Mouse (Mus musculus) CH12F3 (cell line): ENCODE measurements around the gene Nbas.

Experiments
- in situ Hi-C: fragments of 300-500 bp; cut with MboI; formaldehyde crosslinking; loops from 2 replicates; pipeline ENCODE4 v1.14.3; 2020; ENCODE audit warnings: low sequenced_read_pairs

The Nbas gene

DNA sequence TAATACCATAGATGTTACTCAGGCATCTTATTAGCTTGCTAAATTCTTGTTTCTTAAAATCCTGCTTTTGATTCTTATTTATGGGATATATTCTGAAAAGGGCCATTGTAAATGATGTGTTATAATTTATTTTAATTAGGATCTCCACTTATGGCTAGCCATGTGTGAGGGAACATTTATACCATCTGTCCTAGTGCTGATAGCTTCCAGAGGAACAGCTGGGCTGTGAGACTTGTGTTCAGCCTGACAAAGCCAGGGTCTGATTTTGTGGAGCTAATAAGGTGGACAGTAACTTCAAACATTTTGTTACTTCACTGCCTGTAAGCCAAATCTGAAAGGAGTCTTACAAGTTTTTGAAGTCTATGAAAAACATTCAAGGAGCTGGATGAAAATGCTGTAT lies 113.1 kb downstream of the Nbas start:
- in situ Hi-C loops, result no loop called here

DNA sequence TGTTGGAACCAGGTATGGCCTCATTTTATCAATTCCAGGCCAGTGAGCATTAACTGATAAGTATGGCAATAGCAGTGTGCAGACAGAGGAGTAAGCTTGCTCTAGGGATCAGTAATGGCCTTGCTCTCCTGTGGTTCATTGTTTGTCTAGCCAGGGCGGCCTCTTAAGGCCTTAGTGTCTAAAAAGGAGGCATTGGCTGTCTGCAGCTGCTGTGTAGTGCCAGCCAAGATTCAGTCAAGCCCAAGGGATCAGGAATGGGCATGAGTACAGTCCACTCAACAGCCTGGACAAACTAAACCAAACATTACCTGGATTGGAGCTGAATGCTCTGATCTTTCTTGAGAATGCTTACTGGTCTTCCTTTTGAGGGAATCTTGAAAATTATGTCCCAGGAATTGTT lies 120.7 kb downstream of the Nbas start:
- in situ Hi-C loops, result no loop called here

DNA sequence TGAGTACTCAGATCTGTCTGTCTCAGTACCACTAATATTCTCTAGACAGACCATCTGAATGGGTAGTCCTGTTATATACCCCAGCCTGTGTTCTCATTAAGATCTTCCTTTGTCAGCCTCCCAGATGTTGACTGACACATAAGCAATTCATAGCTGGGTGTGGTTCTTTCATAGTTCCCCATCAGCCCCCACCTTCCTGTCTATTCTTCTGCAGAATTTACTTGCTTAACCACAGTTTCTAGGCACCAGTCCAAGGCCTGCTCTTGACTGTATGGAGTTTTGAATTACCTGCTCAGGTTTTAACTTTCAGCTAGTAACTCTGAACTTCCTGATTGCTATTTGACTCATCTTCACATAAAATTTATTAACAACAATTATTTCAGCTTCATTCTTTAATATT lies 141.3 kb downstream of the Nbas start:
- in situ Hi-C loops, result no loop called here

GRCm38 (mm10) chr12:13418651-13419050 lies 149.7 kb downstream of the Nbas start:
- in situ Hi-C loops, result no loop called here

- in situ Hi-C loops, result no loop called here
These were observed 161.3 kb downstream of the Nbas start for GRCm38 (mm10) chr12:13430219-13430618.

DNA sequence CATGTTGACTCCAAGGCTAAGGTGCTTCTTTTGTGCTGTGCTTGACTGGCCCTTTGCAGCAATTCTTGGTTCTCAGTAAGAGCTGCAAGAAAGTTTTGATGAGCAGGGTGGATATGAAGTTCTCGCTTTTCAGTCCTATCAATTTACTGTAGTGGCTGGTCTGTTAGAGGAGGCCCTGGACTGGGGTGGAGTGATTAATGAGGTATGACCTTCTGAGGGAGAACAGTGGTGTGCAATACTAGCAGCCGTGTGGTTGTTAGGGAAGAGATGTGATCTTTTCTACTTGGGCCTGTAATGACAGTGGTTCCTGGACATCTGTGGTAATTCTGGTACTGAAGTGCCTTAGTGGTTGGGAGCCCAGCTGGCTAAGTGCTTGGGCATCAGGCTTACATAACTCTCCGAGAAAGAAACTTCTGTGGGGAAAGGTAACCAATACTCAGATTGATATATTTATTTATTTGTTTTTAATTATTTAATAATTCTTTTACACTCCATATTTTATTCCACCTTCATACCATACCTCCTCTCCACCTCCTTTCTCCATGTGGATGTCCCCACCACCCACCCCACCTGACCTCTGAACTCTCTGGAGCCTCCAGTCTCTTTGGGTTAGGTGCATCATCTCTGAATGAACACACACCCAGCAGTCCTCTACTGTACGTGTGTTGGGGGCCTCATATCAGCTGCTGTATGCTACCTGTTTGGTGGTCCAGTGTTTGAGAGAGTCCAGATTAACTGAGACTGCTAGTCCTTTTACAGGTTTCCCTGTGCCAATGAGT lies 175.9 kb downstream of the Nbas start:
- in situ Hi-C loops, result no loop called here

GRCm38 (mm10) chr12:13445486-13446065 lies 176.6 kb downstream of the Nbas start:
- in situ Hi-C loops, result no loop called here

DNA sequence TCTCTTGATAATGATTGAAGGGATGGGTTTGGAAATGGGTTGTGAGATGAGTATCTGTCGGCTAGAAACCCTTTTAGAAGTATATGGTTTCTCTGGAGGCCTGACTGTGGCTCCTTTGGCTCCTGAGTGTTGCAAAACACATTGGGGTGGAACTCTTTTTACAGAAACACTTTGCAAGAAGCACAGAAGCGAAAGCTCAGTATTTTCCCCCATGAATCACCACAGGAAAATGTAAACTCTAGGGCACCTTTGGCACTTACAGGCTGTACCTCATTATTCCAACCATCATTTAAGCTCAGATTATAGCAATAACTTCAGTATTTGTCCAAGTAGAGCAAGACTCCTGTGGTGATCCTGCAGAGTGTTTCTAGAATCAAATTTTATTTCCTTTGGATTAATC lies 180.0 kb downstream of the Nbas start:
- in situ Hi-C loops, result no loop called here

DNA sequence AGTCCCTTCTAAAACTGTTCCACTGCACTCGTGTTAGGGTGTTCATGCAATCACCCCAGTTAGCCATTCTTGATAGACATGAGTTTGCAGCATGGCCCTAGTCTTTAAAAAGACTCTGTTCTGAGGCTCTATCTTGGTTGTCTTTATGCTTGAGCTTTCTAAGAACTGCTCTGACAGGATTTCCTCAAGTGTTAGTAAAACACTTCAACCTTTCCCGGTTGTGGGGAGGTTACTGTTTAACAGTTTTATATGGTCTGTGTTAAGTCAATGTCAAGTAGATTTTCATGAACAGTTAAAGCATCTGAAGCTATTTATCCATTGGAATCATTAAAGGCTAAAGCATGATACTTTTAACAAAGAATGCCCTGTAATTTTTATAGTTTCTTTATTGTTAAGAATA lies 183.1 kb downstream of the Nbas start:
- in situ Hi-C loops, result no loop called here

- in situ Hi-C loops, result no loop called here
These were observed 191.4 kb downstream of the Nbas start for GRCm38 (mm10) chr12:13460223-13460853.

DNA sequence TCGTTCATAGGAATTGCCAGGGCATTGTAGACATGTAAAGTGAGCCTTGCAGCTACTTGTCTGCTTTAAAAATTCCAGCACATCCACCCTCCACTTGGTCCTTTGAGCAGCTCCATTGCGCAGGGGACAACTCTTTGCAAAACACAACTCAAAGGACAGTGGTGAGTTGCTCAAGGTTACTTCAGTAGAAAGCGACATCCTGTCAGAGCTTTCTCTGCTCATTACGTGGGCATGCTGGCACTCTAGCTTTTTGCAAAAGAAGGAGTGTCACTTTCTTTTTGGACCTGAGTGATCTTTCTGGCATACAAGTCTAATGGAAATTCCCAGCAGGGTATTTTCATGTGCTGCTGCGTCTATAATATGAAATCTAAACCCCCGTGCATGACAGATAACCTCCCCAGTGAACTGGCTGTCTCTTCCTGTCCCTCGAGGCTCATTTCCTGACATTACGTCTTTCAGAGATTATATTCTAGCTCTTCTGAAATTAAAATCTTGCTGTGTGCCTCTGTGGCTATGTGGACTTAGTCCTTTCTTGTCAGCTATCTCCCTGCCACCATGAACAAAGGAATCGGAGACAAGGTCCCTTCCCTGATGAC lies 192.7 kb downstream of the Nbas start:
- in situ Hi-C loops, result no loop called here

DNA sequence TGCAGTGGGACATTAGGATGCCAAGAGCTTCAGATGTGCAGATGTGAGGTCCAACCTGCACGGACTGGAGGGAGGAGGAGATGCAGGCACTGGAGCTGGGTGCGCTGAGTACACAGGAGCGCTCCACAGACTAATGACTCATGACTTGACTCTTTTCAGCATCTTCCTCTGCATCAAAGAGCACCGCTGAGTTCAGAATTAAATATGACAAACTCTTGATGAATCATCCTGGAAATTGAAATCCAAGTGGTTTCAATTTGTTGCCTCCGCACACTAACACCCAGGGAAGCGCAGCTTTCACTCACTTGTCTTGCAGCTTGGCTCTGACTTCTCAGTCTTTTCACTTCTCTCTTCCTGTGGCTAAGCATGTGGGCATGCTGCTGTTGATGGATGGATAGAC lies 193.5 kb downstream of the Nbas start:
- in situ Hi-C loops, result no loop called here

DNA sequence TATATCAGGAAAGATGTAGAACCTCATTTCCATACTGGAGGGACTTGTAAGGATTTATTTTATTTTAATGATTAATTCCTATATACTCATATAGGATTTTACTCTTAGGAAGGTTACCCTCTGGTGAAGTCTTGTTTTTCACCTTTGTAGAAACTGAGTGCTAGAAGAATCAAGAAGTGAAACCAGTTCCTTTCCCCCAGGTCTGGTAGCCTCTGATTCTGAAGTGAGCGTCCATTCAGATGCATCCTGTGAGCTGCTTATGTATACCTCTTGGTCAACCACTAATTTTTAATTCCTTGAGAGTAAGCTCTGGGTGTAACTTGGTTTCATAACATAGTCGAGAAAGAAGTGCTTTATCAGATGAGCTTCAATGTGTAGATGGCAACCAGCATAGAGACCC lies 196.6 kb downstream of the Nbas start:
- in situ Hi-C loops, result no loop called here

DNA sequence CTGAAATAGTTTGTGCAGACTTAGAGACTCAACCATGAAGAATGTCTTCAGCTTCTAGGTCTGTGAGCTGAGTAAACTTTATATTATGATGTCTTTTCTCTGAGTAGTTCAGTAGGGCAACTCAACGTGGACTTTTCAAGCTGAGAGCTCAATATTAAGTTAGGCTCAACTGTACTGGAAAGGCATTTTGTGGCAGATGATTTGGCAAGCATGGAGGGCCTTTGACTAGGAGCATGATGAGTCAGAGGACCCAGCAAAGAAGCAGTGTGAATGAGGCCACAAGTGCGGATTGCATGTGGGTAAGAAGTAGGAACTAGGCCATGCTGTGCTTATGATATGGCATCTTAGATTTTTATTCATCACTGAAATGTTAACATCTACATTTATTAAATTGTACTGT lies 205.9 kb downstream of the Nbas start:
- in situ Hi-C loops, result no loop called here

- in situ Hi-C loops, result no loop called here
These were observed 210.2 kb downstream of the Nbas start for GRCm38 (mm10) chr12:13479163-13479562.

DNA sequence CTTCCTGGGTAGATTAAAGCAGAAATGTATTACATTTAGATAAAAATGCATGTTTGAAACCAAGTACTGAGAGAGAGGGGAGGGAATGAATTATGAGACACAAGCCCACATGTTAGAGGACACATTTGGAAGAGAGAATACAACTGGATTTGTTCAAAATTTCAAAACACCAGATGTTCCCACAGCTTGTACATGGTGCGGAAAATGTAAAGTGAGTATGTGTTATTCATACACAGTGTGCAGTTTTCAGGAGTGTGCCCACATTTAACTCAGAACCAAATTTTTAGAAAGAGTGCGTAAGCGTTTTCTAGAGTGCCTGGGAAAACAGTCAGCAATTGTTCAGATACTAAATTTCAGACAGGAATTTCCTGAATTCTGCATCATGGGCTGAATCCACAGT lies 217.3 kb downstream of the Nbas start:
- in situ Hi-C loops, result no loop called here

DNA sequence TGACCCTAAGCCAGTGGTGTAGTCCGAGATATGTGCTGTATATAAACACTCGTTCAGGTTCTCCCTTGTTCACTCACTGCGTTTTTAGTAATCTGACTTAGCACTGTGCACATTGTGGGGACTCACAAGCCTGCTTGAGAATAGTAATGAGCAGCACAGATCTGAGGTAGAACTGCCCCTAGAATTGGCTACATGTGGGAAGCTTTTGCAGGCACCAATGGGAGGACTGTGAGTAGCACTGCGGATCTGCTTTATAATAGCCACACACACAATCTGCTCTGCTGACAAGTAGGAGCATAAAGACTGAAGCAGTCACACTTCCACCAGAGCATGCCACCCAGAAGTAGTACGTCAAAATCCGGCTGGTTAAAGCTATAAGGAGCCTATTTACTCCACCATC lies 228.3 kb downstream of the Nbas start:
- in situ Hi-C loops, result no loop called here

DNA sequence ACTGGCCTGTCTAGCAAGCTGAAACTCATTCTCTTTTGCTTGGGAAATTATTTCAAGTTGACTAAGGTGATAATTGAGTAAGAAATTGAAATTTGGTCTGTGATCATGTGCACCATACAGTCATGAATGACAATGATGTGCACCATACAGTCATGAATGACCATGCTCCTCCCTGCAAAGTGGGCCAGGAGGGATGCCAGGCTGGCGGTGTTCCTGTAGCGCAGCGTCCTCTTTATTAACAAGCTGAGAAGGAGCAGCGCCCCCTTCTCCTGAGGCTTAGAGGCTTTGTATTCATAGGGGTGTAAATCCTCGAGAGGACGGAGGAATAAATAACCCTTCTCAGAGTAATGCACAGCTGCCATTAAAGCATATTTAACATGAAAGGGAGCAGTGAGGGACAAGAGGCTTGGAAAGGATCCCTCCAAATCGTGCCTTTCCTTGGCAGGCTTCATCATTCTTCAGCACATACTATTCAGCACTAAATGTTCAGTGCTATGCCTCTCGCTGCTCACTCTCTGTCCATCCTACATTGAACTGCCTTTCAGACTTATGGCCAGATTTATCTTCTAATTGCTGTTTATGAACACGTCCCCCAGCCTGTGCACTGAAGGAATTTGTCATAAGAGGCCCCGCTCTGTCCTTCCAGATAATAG lies 230.4 kb downstream of the Nbas start:
- in situ Hi-C loops, result no loop called here

DNA sequence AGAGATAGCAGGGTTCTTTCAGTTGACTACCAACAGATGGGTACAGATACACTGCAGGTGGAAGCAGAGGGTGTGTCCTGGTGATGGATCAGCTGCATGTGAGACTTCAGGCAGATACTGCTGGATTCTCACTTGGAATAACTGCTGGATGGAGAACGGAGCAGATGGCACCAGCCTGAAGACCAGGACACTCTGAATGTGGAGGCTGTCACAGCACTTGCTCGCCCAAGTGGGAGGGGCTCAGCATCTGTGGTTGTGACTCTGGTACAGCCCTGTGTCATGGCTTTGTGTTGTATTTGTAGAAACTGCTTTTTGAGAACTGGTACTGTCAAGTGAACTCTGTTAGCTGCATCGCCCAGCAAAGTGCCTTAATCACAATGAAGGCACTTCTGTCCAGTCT lies 231.3 kb downstream of the Nbas start:
- in situ Hi-C loops, result no loop called here

DNA sequence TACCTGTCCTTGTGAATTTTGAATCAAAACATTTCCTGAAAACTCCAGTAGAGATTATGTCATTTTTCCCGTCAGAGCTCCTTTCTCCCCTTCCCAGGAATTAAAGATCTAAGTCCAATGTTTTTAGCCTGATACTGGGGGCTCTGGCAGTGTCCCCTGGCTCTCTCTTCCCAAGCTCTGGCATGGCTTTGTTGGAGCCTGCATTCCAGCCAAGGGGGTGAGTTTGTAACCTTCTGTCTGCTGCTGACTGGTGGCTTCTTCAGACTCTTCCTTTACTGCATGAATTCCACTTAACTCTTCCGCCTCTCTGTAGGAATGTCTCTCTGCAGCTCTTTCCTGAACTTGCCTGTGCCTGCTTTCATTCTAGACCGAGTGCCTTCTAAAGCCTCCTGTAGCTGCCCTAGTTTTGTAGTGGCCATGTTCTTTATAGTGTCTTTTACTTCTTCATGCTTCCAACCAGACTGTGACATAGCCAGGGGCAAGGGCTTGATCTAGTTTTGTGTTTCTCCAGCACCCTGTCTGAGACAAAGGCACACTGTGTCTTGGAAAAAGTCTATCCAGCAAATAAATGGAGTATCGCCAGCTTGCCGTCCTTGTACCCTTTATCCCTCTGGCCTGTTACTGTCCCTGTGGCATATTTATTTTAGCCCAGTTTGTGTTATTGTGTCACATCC lies 236.0 kb downstream of the Nbas start:
- in situ Hi-C loops, result no loop called here

- in situ Hi-C loops, result no loop called here
These were observed 249.1 kb downstream of the Nbas start for GRCm38 (mm10) chr12:13518082-13518481.
